Mouse (Mus musculus): ENCODE results near the gene Slc40a1. TPM values are rescaled to one million over a fixed set of nuclear protein-coding genes. Genes with fewer than 3 reads are reported as not detected.

Slc40a1 gene
- polyA plus RNA-seq (2012; ENCODE audit: insufficient read depth, insufficient read length, missing spikeins) = 7.4 and 13.3 TPM in 2 replicates

GRCm38 (mm10) chr1:45926393-45926763, at the start of gene Slc40a1:
Gene Slc40a1, minus strand, starts transcription at chr1:45926523.
- Histone ChIP-seq H3K4me3 (ENCODE audit: insufficient read depth, low read depth, low read length) (peak within 1 kb of the TSS; percentile 85), H3K4me1 (ENCODE audit: control insufficient read depth, insufficient read depth, insufficient read length, low read length) (no peaks in the 10 kb centered on the region), H3K27ac (replicated peaks; ENCODE audit: low read depth, low read length) (peak within 1 kb of the TSS; percentile 45)

DNA sequence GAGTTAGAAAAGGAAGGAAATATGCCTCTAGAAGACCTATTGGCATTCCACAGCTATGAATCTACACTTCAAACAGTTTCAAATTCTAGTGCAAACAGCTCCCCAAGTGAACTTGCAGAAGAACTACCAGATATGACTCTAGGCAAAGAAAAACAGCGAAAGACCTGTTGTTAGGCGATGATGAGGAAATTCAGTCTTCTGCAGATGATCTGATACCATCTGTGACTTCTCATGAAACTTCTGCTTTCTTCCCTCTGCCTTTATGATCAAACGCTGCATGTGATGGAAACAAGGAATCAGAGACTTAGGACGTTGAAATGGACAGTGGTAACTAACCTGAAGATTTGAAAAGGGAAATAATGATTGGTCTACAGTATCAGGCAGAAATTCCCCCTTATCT, 45.0 kb upstream of the Slc40a1 start:
- Histone ChIP-seq H3K4me1 (ENCODE audit: control insufficient read depth, insufficient read depth, insufficient read length, low read length) (no peaks in the 10 kb centered on the region), H3K27ac (replicated peaks; ENCODE audit: low read depth, low read length) (no peak overlapping the region), H3K4me3 (ENCODE audit: insufficient read depth, low read depth, low read length) (no peak overlapping the region)

DNA sequence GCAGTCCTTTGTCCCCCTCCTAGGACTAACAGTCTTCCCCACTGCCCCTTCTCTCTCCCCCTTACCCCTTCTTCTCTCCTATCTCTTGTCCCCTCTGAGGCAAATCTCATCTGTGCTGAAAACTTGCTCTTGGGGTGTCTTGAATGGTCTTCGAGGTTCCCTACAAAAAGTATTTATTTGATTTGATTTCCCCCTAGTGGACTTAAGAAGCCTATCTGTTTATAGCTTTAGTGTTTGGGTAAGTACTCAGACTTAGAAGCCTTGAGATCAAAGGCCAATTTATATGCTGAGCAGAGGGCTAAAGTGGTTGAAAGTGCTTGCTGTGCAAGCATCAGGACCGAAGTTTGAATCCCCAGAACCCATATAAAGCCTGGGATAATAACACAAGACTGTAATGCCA, 22.7 kb upstream of the Slc40a1 start:
- H3K4me1 ChIP-seq (ENCODE audit: control insufficient read depth, insufficient read depth, insufficient read length, low read length) = no peaks in the 10 kb centered on the region
- no peak overlapping the region for H3K4me3 ChIP-seq (ENCODE audit: insufficient read depth, low read depth, low read length)
- no peak overlapping the region for H3K27ac ChIP-seq (replicated peaks; ENCODE audit: low read depth, low read length)

GRCm38 (mm10) chr1:45947843-45948242, 21.5 kb upstream of the Slc40a1 start:
- no peak overlapping the region for H3K27ac ChIP-seq (replicated peaks; ENCODE audit: low read depth, low read length)
- H3K4me3 ChIP-seq (ENCODE audit: insufficient read depth, low read depth, low read length) = no peak overlapping the region
- no peaks in the 10 kb centered on the region for H3K4me1 ChIP-seq (ENCODE audit: control insufficient read depth, insufficient read depth, insufficient read length, low read length)

DNA sequence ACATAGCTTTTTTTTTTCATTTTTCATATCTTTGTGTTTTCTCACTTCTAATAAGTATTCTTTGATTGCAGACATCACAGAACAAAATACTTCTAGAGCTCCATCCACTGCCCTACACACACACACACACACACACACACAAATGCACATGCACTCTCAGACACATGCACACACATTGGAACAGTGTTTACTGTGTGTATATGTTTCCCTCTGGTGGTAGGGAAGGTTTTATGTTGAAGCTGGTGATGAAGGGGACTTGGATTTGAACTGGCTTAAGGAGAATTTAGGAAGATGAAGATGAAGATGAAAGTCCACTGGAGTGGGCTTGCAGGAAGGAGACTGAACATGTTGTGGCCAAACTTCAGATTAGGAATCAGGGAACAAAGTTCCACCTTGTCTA, 4.8 kb upstream of the Slc40a1 start:
- no peak overlapping the region for H3K4me3 ChIP-seq (ENCODE audit: insufficient read depth, low read depth, low read length)
- no peaks in the 10 kb centered on the region for H3K4me1 ChIP-seq (ENCODE audit: control insufficient read depth, insufficient read depth, insufficient read length, low read length)
- H3K27ac ChIP-seq (replicated peaks; ENCODE audit: low read depth, low read length) = no peak overlapping the region

DNA sequence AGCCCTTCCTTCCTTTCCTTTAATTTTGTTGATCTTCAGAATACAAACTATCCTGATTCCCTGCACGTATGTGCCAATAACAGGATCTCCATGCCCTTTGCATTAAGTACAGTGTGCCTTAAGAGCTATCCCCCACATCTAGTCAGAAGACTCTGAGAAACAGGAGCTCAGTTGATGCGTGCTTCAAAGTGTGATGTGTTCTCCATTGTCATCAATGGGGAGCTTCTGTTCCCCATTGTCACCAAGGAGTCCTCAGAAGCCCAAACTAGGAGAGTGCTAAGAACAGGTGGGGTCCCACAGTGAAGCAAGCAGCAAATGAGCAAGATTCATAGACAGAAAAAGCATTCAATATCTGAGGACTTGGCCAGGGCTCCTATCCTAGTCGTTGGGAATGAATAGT, 588 bp upstream of the Slc40a1 start:
- Histone ChIP-seq H3K4me1 (ENCODE audit: control insufficient read depth, insufficient read depth, insufficient read length, low read length) (no peaks in the 10 kb centered on the region), H3K4me3 (ENCODE audit: insufficient read depth, low read depth, low read length) (no peak overlapping the region), H3K27ac (replicated peaks; ENCODE audit: low read depth, low read length) (no peak overlapping the region)

GRCm38 (mm10) chr1:45925500-45926392, 577 bp downstream of the Slc40a1 start:
- Histone ChIP-seq H3K4me1 (ENCODE audit: control insufficient read depth, insufficient read depth, insufficient read length, low read length) (no peaks in the 10 kb centered on the region), H3K27ac (replicated peaks; ENCODE audit: low read depth, low read length) (peak overlapping the region; percentile 45), H3K4me3 (ENCODE audit: insufficient read depth, low read depth, low read length) (peak overlapping the region; percentile 85)

- Histone ChIP-seq H3K4me1 (ENCODE audit: control insufficient read depth, insufficient read depth, insufficient read length, low read length) (no peaks in the 10 kb centered on the region), H3K27ac (replicated peaks; ENCODE audit: low read depth, low read length) (peak overlapping the region; percentile 45), H3K4me3 (ENCODE audit: insufficient read depth, low read depth, low read length) (peak overlapping the region; percentile 85)
These were observed 1.2 kb downstream of the Slc40a1 start for GRCm38 (mm10) chr1:45925131-45925499.

DNA sequence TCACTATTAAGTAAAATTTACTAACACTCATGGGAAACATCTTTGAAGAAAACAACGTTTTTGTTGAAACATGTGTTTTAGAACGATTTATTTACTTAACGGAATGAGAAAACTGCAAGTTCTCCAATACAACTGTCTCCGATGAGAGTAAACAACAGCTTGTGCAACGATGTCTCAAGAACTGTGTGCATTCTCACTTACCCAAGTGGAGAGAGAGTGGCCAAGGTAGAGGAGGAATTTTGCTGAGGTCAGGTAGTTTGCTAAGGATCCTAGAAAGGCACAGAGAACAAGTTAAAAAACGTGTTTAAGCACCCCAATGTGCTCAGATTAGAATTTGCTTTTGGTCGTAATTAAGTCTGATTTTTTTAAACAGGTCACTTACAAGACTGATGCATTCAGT, 1.8 kb downstream of the Slc40a1 start:
- H3K4me3 ChIP-seq (ENCODE audit: insufficient read depth, low read depth, low read length) = peak overlapping the region; percentile 85
- H3K4me1 ChIP-seq (ENCODE audit: control insufficient read depth, insufficient read depth, insufficient read length, low read length) = no peaks in the 10 kb centered on the region
- no peak overlapping the region for H3K27ac ChIP-seq (replicated peaks; ENCODE audit: low read depth, low read length)

- Histone ChIP-seq H3K4me3 (ENCODE audit: insufficient read depth, low read depth, low read length) (0 out of 2 replicates have a peak overlapping the region, but pooled peaks have one; percentile 1), H3K27ac (replicated peaks; ENCODE audit: low read depth, low read length) (no peak overlapping the region), H3K4me1 (ENCODE audit: control insufficient read depth, insufficient read depth, insufficient read length, low read length) (no peaks in the 10 kb centered on the region)
These were observed 3.0 kb downstream of the Slc40a1 start for GRCm38 (mm10) chr1:45923306-45923705.

DNA sequence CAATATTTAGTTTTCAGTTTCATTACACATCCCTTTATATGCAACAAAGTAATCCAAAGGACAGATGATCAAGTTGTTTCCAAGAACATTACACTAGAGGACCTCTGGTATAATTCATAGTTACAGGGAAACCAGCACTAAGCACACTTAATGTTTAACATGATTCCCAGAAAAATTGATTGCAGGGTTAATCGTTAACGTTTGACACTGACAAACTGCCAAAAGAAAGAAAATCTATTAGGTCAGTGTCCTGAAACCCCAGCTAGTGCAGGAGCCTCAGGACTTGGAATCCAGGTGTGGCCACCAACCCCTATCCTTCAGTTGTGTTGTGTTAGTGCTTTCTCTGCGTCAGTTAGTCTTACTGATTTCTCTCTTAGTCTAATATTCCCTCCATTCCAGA, 5.6 kb downstream of the Slc40a1 start:
- H3K27ac ChIP-seq (replicated peaks; ENCODE audit: low read depth, low read length) = no peak overlapping the region

GRCm38 (mm10) chr1:45919752-45920151, 6.6 kb downstream of the Slc40a1 start:
- no peak overlapping the region for H3K27ac ChIP-seq (replicated peaks; ENCODE audit: low read depth, low read length)
- H3K4me1 ChIP-seq (ENCODE audit: control insufficient read depth, insufficient read depth, insufficient read length, low read length) = no peaks in the 10 kb centered on the region
- no peak overlapping the region for H3K4me3 ChIP-seq (ENCODE audit: insufficient read depth, low read depth, low read length)

More for the DNA sequence above, 5.6 kb downstream of the Slc40a1 start:
- H3K4me3 ChIP-seq (ENCODE audit: insufficient read depth, low read depth, low read length) = no peak overlapping the region
- no peaks in the 10 kb centered on the region for H3K4me1 ChIP-seq (ENCODE audit: control insufficient read depth, insufficient read depth, insufficient read length, low read length)

DNA sequence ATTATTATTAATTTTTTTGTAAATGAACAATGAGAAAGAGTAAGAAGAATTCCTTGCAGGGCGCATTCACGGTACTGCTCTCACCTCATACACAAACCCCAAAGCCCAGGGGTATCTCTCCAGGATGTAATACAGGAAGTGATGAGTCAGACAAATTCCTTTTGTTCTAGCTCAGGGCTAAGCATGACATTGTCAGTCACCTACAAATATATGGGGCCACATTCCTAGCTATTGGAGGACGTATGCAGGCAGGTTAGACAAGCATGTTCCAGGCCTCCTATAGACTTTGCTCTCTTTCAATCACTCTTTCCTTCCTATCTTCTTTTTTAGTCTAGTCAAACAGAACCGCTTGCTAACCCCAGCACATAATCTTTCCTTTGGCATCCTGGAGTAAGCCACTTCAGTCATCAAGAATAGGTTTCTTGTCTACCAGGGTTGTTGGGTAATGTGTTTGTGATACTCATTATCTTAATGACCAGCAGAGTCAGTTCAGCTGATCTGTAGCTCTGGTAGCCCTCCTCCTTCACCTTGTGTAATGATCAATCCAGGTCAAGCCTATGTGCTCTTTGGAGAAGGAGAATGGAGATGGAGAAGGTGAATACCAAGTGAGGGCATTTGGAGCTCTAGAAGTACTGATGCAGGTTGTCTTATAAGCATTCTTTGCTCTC, 9.1 kb downstream of the Slc40a1 start:
- no peaks in the 10 kb centered on the region for H3K4me1 ChIP-seq (ENCODE audit: control insufficient read depth, insufficient read depth, insufficient read length, low read length)
- H3K4me3 ChIP-seq (ENCODE audit: insufficient read depth, low read depth, low read length) = no peak overlapping the region
- H3K27ac ChIP-seq (replicated peaks; ENCODE audit: low read depth, low read length) = no peak overlapping the region; the same call in 1 of the 2 replicates

DNA sequence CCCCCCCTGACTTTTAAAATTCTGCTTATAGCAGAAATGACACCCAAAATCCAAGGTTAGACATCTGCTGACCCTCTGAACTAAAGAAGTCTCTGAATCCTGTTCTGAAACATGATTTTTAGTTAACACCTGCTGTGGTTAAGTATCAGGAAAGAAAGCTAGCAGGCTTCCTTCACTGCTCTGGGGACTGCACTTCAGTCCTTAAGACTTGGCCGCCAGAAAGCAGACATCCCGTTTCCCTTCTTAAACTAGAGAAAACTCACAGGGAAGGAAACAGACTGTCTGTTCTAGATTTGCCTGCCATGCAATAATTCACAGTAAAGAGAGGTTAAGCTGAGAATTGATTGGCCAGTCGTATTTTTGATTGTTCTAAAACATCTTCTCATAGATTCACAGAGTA, 10.1 kb downstream of the Slc40a1 start:
- no peak overlapping the region for H3K27ac ChIP-seq (replicated peaks; ENCODE audit: low read depth, low read length)
- H3K4me1 ChIP-seq (ENCODE audit: control insufficient read depth, insufficient read depth, insufficient read length, low read length) = no peaks in the 10 kb centered on the region
- no peak overlapping the region for H3K4me3 ChIP-seq (ENCODE audit: insufficient read depth, low read depth, low read length)

GRCm38 (mm10) chr1:45914236-45914635, 12.1 kb downstream of the Slc40a1 start:
- Histone ChIP-seq H3K4me1 (ENCODE audit: control insufficient read depth, insufficient read depth, insufficient read length, low read length) (no peaks in the 10 kb centered on the region), H3K27ac (replicated peaks; ENCODE audit: low read depth, low read length) (no peak overlapping the region), H3K4me3 (ENCODE audit: insufficient read depth, low read depth, low read length) (no peak overlapping the region)
